Mouse (Mus musculus): ENCODE results near the gene Zkscan2.
A peak's percentile ranks its signal among the peaks of the same experiment; 100 is the strongest.

The Zkscan2 gene

GRCm38 (mm10) chr7:123500239-123501219 lies at the start of gene Zkscan2:
TSS of gene Zkscan2 (minus strand) at chr7:123500449.
- peak in 1 of 2 experiments; percentile 28 for DNase-seq (ENCODE audit: low spot score in 2 of 2)

DNA sequence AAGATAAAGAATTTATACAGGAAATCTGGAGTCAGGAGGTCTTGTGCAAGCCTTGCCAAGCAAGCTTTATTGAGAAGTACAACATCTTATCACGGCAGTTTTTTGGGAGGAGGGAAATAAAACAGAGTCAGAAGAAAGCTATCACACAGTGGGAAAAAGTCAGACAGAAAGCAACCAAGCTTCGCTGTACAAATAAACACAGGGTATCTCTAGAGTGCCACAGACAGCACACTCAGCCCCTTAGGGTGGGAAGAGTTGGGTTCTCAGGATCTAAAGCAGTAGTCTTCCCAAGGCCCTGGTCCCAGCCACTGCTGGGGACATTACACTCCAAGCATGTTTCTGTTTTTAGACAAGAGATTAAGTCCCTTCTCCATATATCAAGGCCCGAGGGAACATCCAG lies 28.9 kb upstream of the Zkscan2 start:
- no peak for DNase-seq (ENCODE audit: low spot score in 2 of 2)

DNA sequence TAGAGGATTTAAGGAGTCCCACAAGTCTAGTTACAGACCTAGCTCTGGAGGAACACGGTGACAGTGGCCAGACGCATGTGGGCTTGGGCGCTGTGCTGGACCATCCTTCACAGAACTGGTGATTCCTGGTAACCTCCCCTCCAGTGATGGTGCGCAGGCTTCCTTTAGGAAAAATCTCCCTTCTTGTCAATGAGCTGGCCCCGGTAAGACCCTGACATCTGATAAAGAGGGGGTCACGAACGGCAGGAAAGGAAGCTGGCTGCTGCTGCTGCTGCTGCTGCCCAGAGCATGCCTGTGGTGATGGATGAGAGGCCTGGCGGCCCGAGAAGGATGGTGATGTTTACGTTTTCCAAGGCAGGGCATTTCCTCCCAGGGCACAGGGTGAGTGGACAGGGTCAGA lies 25.5 kb upstream of the Zkscan2 start:
- DNase-seq (ENCODE audit: low spot score in 2 of 2): no peak

- DNase-seq (ENCODE audit: low spot score in 2 of 2): peak; percentile 35 to 48
Observed at GRCm38 (mm10) chr7:123524218-123524861, 24.1 kb upstream of the Zkscan2 start.

GRCm38 (mm10) chr7:123507946-123508345 lies 7.7 kb upstream of the Zkscan2 start:
- DNase-seq (ENCODE audit: low spot score in 2 of 2): no peak

DNA sequence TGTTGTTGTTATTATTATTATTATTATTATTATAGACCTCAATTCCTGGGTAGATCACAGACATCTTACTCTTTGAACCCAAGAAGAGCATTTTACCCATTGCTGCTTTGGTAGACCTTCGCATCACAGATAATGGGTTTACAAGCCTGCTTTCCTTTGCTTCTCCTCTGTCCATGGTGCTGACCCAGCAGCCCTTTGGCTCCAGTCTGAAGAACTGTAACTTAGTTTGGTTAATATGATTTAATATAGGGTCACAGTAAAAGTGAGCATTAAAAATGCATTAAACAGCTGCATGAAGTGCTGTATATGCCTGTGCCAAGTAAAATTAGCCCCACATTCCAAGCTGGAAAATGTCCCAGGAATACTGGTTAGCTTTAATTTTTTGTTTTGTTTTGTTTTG lies 3.1 kb upstream of the Zkscan2 start:
- DNase-seq (ENCODE audit: low spot score in 2 of 2): peak in 1 of 2 experiments; percentile 10

GRCm38 (mm10) chr7:123499481-123500238 lies 589 bp downstream of the Zkscan2 start:
- DNase-seq (ENCODE audit: low spot score in 2 of 2): no peak

GRCm38 (mm10) chr7:123487703-123488102 lies 12.5 kb downstream of the Zkscan2 start:
- no peak for DNase-seq (ENCODE audit: low spot score in 2 of 2)

DNA sequence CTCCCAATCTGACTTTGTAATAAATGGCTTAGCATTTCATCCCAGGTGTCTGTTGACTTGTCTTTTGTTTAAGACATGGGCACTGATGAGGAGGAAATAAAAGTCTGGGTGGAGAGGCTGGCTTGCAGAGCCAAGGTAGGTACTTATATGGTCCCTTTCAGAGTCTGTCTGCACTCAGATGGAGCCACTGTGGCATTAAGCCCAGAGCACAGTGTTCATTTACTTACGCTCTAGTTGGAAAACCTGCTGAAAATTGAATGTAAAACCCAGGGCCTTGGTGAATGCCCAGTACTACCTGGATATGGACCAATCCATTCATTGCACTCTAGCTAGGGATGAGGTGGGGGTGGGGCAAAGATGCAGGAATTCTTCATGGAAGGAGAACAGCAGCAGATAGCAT lies 32.3 kb downstream of the Zkscan2 start:
- DNase-seq (ENCODE audit: low spot score in 2 of 2): no peak

- DNase-seq (ENCODE audit: low spot score in 2 of 2): peak; percentile 58 to 63
Observed at GRCm38 (mm10) chr7:123465692-123466387, 34.4 kb downstream of the Zkscan2 start.

GRCm38 (mm10) chr7:123463569-123463968 lies 36.7 kb downstream of the Zkscan2 start:
- DNase-seq (ENCODE audit: low spot score in 2 of 2): no peak

DNA sequence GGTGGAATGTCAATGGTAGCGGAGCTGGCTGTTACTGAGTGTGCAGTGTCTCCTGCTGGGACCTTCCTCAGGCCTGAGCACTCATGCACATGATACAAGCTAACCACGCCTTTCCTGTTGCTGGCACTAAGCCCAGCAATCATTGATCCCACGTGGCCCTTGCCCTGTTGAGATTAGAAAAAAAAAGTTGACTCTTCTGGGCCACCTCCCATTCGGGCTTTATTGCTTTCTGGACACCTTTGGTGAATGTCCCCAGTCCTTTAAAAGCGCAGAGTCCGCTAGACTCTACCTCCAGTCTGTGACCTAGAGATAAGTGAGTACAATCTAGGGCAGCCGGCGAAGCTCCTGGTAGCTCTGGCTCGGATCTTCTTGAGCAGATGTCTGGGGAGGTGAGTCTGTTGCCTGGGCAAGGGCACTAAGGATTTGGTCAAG lies 38.2 kb downstream of the Zkscan2 start, which contains the start of gene Aqp8:
Gene Aqp8, plus strand, starts transcription at position 222 of the 432 bp plus-strand sequence.
- peak; percentile 5 to 49 for DNase-seq (ENCODE audit: low spot score in 2 of 2)

DNA sequence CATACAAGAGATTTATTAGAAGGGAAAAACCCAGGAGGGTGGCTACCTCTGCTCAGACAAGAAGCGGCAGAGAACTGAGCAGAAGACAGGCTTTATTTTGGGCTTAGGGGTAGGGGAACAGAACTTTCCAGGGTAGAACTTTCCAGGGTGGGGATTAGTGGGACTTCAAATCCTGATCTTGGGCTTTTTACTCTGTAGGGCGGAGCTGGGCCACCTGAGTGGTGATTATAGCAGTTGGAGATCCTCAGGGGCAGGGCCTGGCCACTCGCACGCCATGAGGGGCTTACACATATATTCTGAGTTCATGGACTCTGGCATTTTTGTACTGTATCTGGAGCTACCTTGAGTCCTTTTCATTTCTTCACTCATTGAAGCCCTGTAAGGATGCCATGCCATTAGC lies 38.9 kb downstream of the Zkscan2 start:
- DNase-seq (ENCODE audit: low spot score in 2 of 2): no peak

DNA sequence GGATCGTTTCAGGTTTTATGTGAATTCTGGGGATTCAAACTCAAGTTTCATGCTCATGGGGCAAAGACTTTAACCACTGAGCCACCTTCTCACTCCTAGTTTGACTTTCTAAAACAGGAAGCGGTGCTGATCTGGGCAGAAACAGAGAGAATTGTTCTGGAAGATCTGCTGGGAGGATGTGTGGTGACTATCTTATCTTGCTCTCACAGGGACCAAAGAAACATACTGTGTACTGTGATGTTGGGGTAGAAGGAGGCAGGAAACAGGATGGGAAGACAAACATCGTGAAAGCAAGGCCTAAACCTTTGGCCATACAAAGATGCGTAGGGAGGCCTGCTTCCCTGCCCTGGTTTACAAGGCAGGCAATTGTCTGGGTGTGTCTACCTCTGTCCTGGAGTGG lies 41.0 kb downstream of the Zkscan2 start:
- no peak for DNase-seq (ENCODE audit: low spot score in 2 of 2)

DNA sequence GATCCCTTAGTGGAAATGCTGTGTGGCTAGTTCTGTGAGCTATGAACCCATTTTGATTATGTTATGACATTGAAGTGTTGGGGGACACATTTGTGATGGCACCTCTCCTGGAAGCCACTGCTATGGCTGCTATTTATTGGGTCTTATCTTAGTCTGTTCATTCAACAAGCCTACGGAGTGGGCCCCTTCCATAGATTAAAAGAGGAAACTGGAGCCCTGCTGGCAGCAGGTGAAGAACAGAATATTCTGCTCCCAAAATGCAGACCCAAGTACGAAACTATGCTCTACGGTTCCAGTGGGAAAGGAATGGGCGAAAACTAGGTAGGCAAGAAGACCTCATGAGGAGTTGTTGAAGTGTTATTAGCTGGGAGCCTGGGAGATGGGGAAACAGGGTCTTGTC lies 41.9 kb downstream of the Zkscan2 start:
- no peak for DNase-seq (ENCODE audit: low spot score in 2 of 2)

- DNase-seq (ENCODE audit: low spot score in 2 of 2): no peak
Observed at GRCm38 (mm10) chr7:123455088-123455487, 45.2 kb downstream of the Zkscan2 start.

GRCm38 (mm10) chr7:123453066-123453465 lies 47.2 kb downstream of the Zkscan2 start:
- DNase-seq (ENCODE audit: low spot score in 2 of 2): no peak

- DNase-seq (ENCODE audit: low spot score in 2 of 2): no peak
Observed at GRCm38 (mm10) chr7:123452551-123452950, 47.7 kb downstream of the Zkscan2 start.

- no peak for DNase-seq (ENCODE audit: low spot score in 2 of 2)
Observed at GRCm38 (mm10) chr7:123450515-123450914, 49.7 kb downstream of the Zkscan2 start.

- no peak for DNase-seq (ENCODE audit: low spot score in 2 of 2)
Observed at GRCm38 (mm10) chr7:123449676-123450075, 50.6 kb downstream of the Zkscan2 start.

- DNase-seq (ENCODE audit: low spot score in 2 of 2): no peak
Observed at GRCm38 (mm10) chr7:123448794-123449193, 51.5 kb downstream of the Zkscan2 start.
